Mouse (Mus musculus) left cerebral cortex, adult 8-10 months (tissue): ENCODE results near the gene Mfn2. TPM values are rescaled to one million over a fixed set of nuclear protein-coding genes. Genes with fewer than 3 reads are reported as not detected.

Experiments used
- DNase-seq, 2 experiments: peaks; one replicate each; pipeline ENCODE4 v3.0.0; 2022; ENCODE audit warnings: low spot score in 2 of 2
- total RNA-seq, 4 experiments: library from RNA; stranded (reverse); gene quantifications; 2 replicates each; pipeline ENCODE4 v1.2.4; 2022

Mfn2 gene
- total RNA-seq = 100 to 1,000 TPM; 181 to 227 (median 209) TPM

- peak; percentile 87 to 91 for DNase-seq
These were observed at the start of gene Mfn2 for GRCm38 (mm10) chr4:147904313-147905089. Mfn2 (minus strand) TSS chr4:147904704.

- no peak for DNase-seq
These were observed 49.1 kb upstream of the Mfn2 start for GRCm38 (mm10) chr4:147953590-147953989.

GRCm38 (mm10) chr4:147947511-147947910 lies 43.0 kb upstream of the Mfn2 start:
- DNase-seq = no peak

GRCm38 (mm10) chr4:147943005-147943404 lies 38.5 kb upstream of the Mfn2 start:
- no peak for DNase-seq

- peak in 1 of 2 experiments; percentile 31 for DNase-seq
These were observed 36.8 kb upstream of the Mfn2 start for GRCm38 (mm10) chr4:147941045-147942020.

- DNase-seq = peak; percentile 61 to 75
These were observed 36.1 kb upstream of the Mfn2 start, which contains the start of gene 2510039O18Rik for GRCm38 (mm10) chr4:147940576-147941044. 2510039O18Rik (plus strand) TSS chr4:147940895.

GRCm38 (mm10) chr4:147940111-147940510 lies 35.6 kb upstream of the Mfn2 start:
- no peak for DNase-seq

GRCm38 (mm10) chr4:147938148-147939096 lies 33.9 kb upstream of the Mfn2 start:
- DNase-seq = no peak

GRCm38 (mm10) chr4:147937486-147937885 lies 33.0 kb upstream of the Mfn2 start:
- DNase-seq = no peak

GRCm38 (mm10) chr4:147937021-147937420 lies 32.5 kb upstream of the Mfn2 start:
- no peak for DNase-seq

GRCm38 (mm10) chr4:147936331-147936954 lies 31.9 kb upstream of the Mfn2 start, which contains the start of gene Plod1:
Plod1 (minus strand) TSS chr4:147936767.
- DNase-seq = peak; percentile 58 to 65

GRCm38 (mm10) chr4:147935904-147936303 lies 31.4 kb upstream of the Mfn2 start:
- no peak for DNase-seq

- no peak for DNase-seq
These were observed 30.1 kb upstream of the Mfn2 start for GRCm38 (mm10) chr4:147934611-147935010.

- no peak for DNase-seq
These were observed 29.6 kb upstream of the Mfn2 start for GRCm38 (mm10) chr4:147934134-147934533.

GRCm38 (mm10) chr4:147930946-147931345 lies 26.4 kb upstream of the Mfn2 start:
- DNase-seq = no peak

GRCm38 (mm10) chr4:147928540-147928939 lies 24.0 kb upstream of the Mfn2 start:
- DNase-seq = no peak

GRCm38 (mm10) chr4:147928136-147928535 lies 23.6 kb upstream of the Mfn2 start:
- no peak for DNase-seq

- DNase-seq = no peak
These were observed 23.2 kb upstream of the Mfn2 start for GRCm38 (mm10) chr4:147927705-147928104.

GRCm38 (mm10) chr4:147922341-147922740 lies 17.8 kb upstream of the Mfn2 start:
- no peak for DNase-seq

- no peak for DNase-seq
These were observed 16.5 kb upstream of the Mfn2 start for GRCm38 (mm10) chr4:147920973-147921372.
